Mouse (Mus musculus) intestine, embryonic 16.5 days (tissue): ENCODE results near the gene Hook2. TPM values are rescaled to one million over a fixed set of nuclear protein-coding genes. Genes with fewer than 3 reads are reported as not detected.

Experiments used
- ATAC-seq: fragments of 200-750 bp; cut with Nextera tagmentation; 2 replicates; pipeline ENCODE4 v1.8.0; 2017; ENCODE audit warnings: moderate TSS enrichment, moderate library complexity
- H3K27ac ChIP-seq: fragments of 300-500 bp; sonication (generic); 2 replicates; pipeline ENCODE4 v1.5.1; 2014; ENCODE audit warnings: mild to moderate bottlenecking, low read length
- H3K27me3 ChIP-seq: fragments of 300-500 bp; sonication (generic); replicated peaks from 2 replicates; pipeline ENCODE4 v1.6.1; 2014; ENCODE audit warnings: low read length, control low read depth, mixed read lengths; ENCODE audit not compliant: control insufficient read depth, insufficient read depth
- H3K36me3 ChIP-seq: fragments of 300-500 bp; sonication (generic); 2 replicates; pipeline ENCODE4 v1.6.1; 2014; ENCODE audit warnings: low read length, control low read depth; ENCODE audit not compliant: control insufficient read depth, insufficient read depth
- H3K4me1 ChIP-seq: fragments of 300-500 bp; sonication (generic); 2 replicates; pipeline ENCODE4 v1.6.1; 2014; ENCODE audit warnings: low read length, control low read depth, mixed read lengths; ENCODE audit not compliant: control insufficient read depth, insufficient read depth
- H3K4me2 ChIP-seq: fragments of 300-500 bp; sonication (generic); 2 replicates; pipeline ENCODE4 v1.6.1; 2014; ENCODE audit warnings: low read depth, low read length, control low read depth
- H3K4me3 ChIP-seq: fragments of 300-500 bp; sonication (generic); 2 replicates; pipeline ENCODE4 v1.5.1; 2014; ENCODE audit warnings: mild to moderate bottlenecking, low read length
- H3K9ac ChIP-seq: fragments of 300-500 bp; sonication (generic); 2 replicates; pipeline ENCODE4 v1.6.1; 2014; ENCODE audit warnings: low read depth, low read length
- H3K9me3 ChIP-seq: fragments of 300-500 bp; sonication (generic); 2 replicates; pipeline ENCODE4 v1.6.1; 2016; ENCODE audit warnings: low read length, control low read depth; ENCODE audit not compliant: control insufficient read depth
- WGBS: fragments of 180-500 bp; shearing (Covaris S2); extraction: QIAGEN DNeasy Blood & Tissue Kit; methylation state at CpG from one replicate; pipeline ENCODE4 v1.1.7; 2014; 5-methylcytosine and 5-hydroxymethylcytosine counted together
- polyA plus RNA-seq: library from polyadenylated mRNA; unstranded; fragments of >200 nt; fragmentation: Nextera tagmentation; extraction: Ambion mirVana; gene quantifications from 2 replicates; pipeline ENCODE4 v1.2.1, GENCODE M21; 2015

Gene Hook2
- polyA plus RNA-seq, 1 experiment from 2014 or later: 96.9 TPM

DNA sequence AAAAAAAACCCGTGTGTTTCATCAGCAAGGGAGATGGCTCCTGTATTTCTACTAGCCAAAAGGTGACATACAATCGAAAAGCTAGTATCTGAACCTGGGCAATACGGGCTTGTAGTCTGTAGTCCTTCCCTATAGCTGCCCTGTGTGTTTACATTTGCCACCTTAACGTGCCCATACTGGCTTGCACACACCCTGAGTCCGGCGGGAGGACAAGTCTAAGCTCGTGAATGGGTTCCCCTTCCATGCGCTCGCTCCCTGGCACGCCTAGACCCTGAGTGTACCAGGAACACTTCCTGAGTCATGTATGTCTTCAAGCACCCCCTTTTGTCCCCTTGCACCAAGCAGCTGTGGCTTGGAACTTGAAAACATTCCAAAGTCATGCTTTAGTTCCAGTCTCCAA lies 26.3 kb downstream of the Hook2 start:
- Histone ChIP-seq H3K4me2 (no peak overlapping the region), H3K4me1 (no peaks in the 10 kb centered on the region), H3K27me3 (peaks cover 3% of the 10 kb centered on the region), H3K4me3 (no peak overlapping the region), H3K36me3 (peaks cover 7% of the 10 kb centered on the region; the same call in 1 of the 2 replicates), H3K27ac (no peak overlapping the region), H3K9ac (no peak overlapping the region), H3K9me3 (no peaks in the 10 kb centered on the region)
- 67% methylated on average over 10 of the region's 10 CpGs for WGBS
- ATAC-seq: no peak

DNA sequence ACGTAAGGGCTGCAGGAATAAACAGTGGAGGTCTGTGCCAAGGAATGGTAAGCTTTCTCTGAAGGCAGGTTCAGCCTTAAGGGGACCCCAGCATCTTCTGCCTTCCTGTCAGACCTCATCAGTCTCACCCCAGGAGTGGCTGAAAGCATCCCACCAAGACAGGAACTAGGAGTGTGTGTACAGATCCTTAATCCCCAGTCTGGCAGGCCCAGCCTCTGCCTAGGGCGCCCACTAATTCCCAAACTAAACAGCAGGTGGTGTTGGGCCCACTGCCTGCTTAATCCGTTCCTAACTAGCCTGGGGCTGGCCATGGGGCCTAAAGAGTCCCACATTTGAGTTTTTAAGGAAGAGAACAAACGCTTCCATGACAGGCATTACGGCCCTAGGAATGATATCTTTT lies 26.8 kb downstream of the Hook2 start:
- Histone ChIP-seq H3K27ac (no peak overlapping the region), H3K27me3 (peaks cover 3% of the 10 kb centered on the region), H3K36me3 (peaks cover 7% of the 10 kb centered on the region; the same call in 1 of the 2 replicates), H3K9me3 (no peaks in the 10 kb centered on the region), H3K9ac (no peak overlapping the region), H3K4me3 (no peak overlapping the region), H3K4me1 (no peaks in the 10 kb centered on the region), H3K4me2 (no peak overlapping the region)
- ATAC-seq: no peak
- WGBS: 47% methylated on average over 5 of the region's 5 CpGs

- no peak overlapping the region for H3K4me2 ChIP-seq
- H3K4me3 ChIP-seq: no peak overlapping the region
- no peak overlapping the region for H3K27ac ChIP-seq
- H3K36me3 ChIP-seq: peaks cover 7% of the 10 kb centered on the region
- peaks cover 19% of the 10 kb centered on the region for H3K4me1 ChIP-seq
- WGBS: 90% methylated on average over 3 of the region's 3 CpGs
- no peaks in the 10 kb centered on the region for H3K9me3 ChIP-seq
- ATAC-seq: no peak
- no peaks in the 10 kb centered on the region for H3K27me3 ChIP-seq
- no peak overlapping the region for H3K9ac ChIP-seq
These were observed 31.2 kb downstream of the Hook2 start for GRCm38 (mm10) chr8:85021514-85022055.

DNA sequence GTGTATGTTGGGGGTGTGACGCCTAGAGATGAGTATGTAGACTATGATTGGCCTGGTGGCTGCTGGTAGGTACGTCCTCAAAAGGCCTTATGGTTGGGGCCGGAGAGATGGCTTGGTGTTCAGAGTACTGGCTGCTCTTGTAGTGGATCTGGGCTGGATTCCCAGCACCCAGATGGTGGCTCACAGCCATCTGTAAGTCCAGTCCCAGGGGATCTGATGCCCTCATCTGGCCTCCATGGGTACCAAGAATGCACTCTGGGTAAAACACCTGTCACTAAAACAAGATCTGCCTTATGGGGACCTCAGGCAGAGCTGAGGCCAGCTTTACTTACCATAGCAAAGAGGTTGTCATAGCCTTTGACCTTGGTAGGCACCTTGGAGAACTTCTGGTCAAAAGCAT lies 33.4 kb downstream of the Hook2 start:
- Histone ChIP-seq H3K27ac (no peak overlapping the region), H3K9me3 (no peaks in the 10 kb centered on the region), H3K36me3 (peaks cover 2% of the 10 kb centered on the region), H3K4me3 (0 out of 2 replicates have a peak overlapping the region, but pooled peaks have one; percentile 67), H3K4me1 (peaks cover 27% of the 10 kb centered on the region), H3K27me3 (no peaks in the 10 kb centered on the region), H3K4me2 (peak overlapping the region; percentile 81; the same call in 1 of the 2 replicates), H3K9ac (0 out of 2 replicates have a peak overlapping the region, but pooled peaks have one; percentile 73)
- 94% methylated on average over 3 of the region's 3 CpGs for WGBS
- no peak for ATAC-seq

GRCm38 (mm10) chr8:85025098-85025932 lies 34.9 kb downstream of the Hook2 start, which contains the start of gene Asna1:
Asna1 (minus strand) TSS chr8:85025281.
- peaks cover 33% of the 10 kb centered on the region for H3K4me1 ChIP-seq
- no peaks in the 10 kb centered on the region for H3K27me3 ChIP-seq
- peak; percentile 89 for ATAC-seq
- peak within 1 kb of the TSS; percentile 79 for H3K27ac ChIP-seq
- H3K4me2 ChIP-seq: peak within 1 kb of the TSS; percentile 81
- no peaks in the 10 kb centered on the region for H3K9me3 ChIP-seq
- H3K4me3 ChIP-seq: peak within 1 kb of the TSS; percentile 67
- peaks cover 9% of the 10 kb centered on the region for H3K36me3 ChIP-seq
- peak within 1 kb of the TSS; percentile 73 for H3K9ac ChIP-seq
- WGBS: 4% methylated on average over 30 of the region's 30 CpGs

- Histone ChIP-seq H3K4me2 (peak within 1 kb of the TSS; percentile 71), H3K9me3 (no peaks in the 10 kb centered on the region), H3K4me3 (peak within 1 kb of the TSS; percentile 97), H3K27me3 (no peaks in the 10 kb centered on the region), H3K4me1 (peaks cover 33% of the 10 kb centered on the region), H3K9ac (peak within 1 kb of the TSS; percentile 99), H3K27ac (peak within 1 kb of the TSS; percentile 90), H3K36me3 (peaks cover 13% of the 10 kb centered on the region)
- peak; percentile 82 for ATAC-seq
- under 1% methylated on average over 75 of the region's 75 CpGs for WGBS
These were observed 36.5 kb downstream of the Hook2 start, which contains the start of gene Trir for GRCm38 (mm10) chr8:85026670-85027515. Trir (plus strand) TSS chr8:85026823.

DNA sequence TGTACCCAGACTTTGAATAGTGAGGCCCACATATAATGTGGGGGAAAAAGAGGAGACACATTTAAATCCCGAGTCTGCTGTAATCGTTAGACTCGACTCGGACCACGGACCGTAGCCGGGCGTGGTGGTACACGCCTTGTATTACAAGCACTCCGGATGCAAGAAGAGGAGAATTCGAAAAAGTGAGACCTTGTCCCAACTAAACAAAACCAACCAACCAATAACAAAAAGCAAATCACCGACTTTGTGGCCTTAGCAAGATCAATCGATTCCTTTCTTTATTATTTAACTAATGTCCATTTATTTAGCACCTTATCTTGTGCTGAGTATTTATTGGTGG lies 37.1 kb downstream of the Hook2 start:
- H3K4me1 ChIP-seq: peaks cover 33% of the 10 kb centered on the region
- under 1% methylated on average over 13 of the region's 13 CpGs for WGBS
- H3K4me2 ChIP-seq: peak overlapping the region; percentile 54
- peak overlapping the region; percentile 99 for H3K9ac ChIP-seq
- no peaks in the 10 kb centered on the region for H3K9me3 ChIP-seq
- ATAC-seq: no peak
- peaks cover 15% of the 10 kb centered on the region for H3K36me3 ChIP-seq
- no peaks in the 10 kb centered on the region for H3K27me3 ChIP-seq
- peak overlapping the region; percentile 97 for H3K4me3 ChIP-seq
- H3K27ac ChIP-seq: peak overlapping the region; percentile 90

DNA sequence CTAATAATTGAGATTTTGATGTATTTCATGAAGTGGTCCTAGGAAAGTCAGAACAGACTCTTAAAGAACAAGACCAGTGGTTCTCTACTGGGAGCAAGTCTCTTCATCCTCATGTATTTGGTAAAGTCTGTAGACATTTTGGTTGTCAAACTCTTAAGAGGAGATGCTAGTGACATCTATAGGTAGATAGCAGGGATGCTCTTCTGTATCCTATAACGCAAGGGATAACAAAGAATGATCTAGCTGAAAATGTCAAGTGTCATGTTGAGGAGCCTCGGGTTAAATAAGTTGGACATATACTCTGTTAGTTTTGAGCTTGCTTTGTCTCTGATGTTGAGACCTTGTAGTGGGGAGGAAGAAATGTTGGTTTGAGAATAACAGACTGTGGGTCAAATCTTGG lies 37.5 kb downstream of the Hook2 start:
- ATAC-seq: no peak

DNA sequence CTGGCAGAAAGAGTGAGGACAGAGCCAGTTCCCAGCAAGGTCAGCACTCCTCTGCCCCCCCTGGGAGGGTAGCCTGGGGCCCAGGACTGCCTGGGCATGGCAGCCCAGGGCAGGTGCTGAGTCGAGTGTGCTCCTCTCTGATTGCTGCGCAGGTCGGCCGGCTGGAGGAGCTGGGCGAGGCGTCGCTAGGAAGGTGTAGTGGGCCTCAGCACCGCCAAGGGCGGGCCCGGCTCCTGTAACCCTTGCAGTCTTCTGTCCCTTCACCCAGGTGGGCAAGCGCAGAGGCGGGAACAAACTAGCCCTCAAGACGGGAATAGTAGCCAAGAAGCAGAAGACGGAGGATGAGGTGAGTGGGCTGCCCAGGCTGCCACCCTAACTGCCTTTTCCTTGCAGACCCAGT lies 38.9 kb downstream of the Hook2 start:
- H3K27me3 ChIP-seq: no peaks in the 10 kb centered on the region
- H3K9ac ChIP-seq: peak overlapping the region; percentile 99; the same call in 1 of the 2 replicates
- peaks cover 15% of the 10 kb centered on the region for H3K36me3 ChIP-seq
- no peak for ATAC-seq
- H3K4me2 ChIP-seq: peak overlapping the region; percentile 54
- peak overlapping the region; percentile 97; the same call in 1 of the 2 replicates for H3K4me3 ChIP-seq
- no peaks in the 10 kb centered on the region for H3K9me3 ChIP-seq
- H3K4me1 ChIP-seq: peaks cover 26% of the 10 kb centered on the region
- H3K27ac ChIP-seq: 0 out of 2 replicates have a peak overlapping the region, but pooled peaks have one; percentile 19
- WGBS: 71% methylated on average over 14 of the region's 14 CpGs

More for the DNA sequence above, 37.5 kb downstream of the Hook2 start:
- H3K27me3 ChIP-seq: no peaks in the 10 kb centered on the region
- H3K4me3 ChIP-seq: peak overlapping the region; percentile 97
- peaks cover 15% of the 10 kb centered on the region for H3K36me3 ChIP-seq
- H3K4me2 ChIP-seq: peak overlapping the region; percentile 54
- H3K9me3 ChIP-seq: no peaks in the 10 kb centered on the region
- peak overlapping the region; percentile 99 for H3K9ac ChIP-seq
- H3K4me1 ChIP-seq: peaks cover 33% of the 10 kb centered on the region
- H3K27ac ChIP-seq: no peak overlapping the region
- 20% methylated on average over 2 of the region's 2 CpGs for WGBS
